In the genomic region with DNA sequence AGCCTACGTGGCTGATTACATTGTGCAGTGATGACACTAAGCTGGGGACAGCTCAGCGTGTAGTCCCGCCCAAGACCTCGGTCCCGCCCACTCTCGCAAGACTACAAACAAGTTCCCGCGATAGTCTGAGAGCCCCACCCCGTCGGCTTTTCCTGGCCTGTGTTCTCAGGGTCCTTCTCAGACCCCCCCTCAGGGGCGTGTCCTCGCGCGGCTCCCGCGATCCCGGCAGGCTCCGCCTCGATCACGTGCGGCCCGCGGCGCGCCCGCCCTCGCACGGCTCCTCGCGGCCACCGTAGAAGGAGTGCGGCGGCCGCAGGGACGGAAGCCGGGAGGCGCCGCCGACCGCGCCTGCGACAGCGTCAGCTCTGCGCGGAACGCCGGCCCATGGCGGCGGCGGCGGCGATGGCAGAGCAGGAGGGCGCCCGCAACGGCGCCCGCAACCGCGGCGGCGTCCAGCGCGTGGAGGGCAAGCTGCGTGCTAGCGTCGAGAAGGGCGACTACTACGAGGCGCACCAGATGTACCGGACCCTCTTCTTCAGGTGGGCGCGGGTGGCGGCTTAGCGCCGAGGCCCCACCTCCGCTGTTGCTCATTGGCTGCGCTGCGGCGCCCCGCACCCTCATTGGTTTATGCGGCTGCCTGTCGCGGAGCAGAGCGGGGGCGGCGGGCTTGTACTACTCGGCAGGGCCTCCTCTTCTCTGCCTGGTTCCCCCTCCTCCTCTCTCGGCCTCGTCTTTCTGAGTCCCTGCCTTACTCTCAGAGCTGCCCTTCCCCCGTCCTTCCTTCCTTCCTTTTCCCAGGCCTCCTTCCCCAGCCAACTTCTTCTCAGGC, we compare ENCODE assay signal across 7 mouse cellular contexts. TPM values are rescaled to one million over a fixed set of nuclear protein-coding genes. Genes with fewer than 3 reads are reported as not detected.
A peak's percentile ranks its signal among the peaks of the same experiment; 100 is the strongest.
DNase-seq lines count a peak whose midpoint lies in the region; ATAC-seq lines count a peak whose summit lies in the region.

A gene (plus strand): TSS at position 244 of the 829 bp plus-strand sequence.

- peak within 1 kb of the TSS; percentile 95 for H3K4me3 ChIP-seq in intestine, embryonic 15.5 days (replicated peaks)
- peak within 1 kb of the TSS; percentile 76 for H3K4me3 ChIP-seq in midbrain, embryonic 10.5 days

- peak within 1 kb of the TSS; percentile 86 for H3K4me2 ChIP-seq in intestine, embryonic 15.5 days (replicated peaks)

- no peaks in the 10 kb centered on the region for H3K9me3 ChIP-seq in intestine, embryonic 15.5 days
- H3K9me3 ChIP-seq in midbrain, embryonic 10.5 days (replicated peaks): no peaks in the 10 kb centered on the region

- DNase-seq in adrenal gland, adult 2 months: peak; percentile 99
- DNase-seq in embryo, embryonic 11.5 days (ENCODE audit: low read depth, low spot score): peak; percentile 98
- DNase-seq in gastrocnemius, postnatal 36 days: peak; percentile 96 to 99
- DNase-seq in left cerebral cortex, postnatal 25 days (ENCODE audit: low spot score in 2 of 2): peak; percentile 99
- DNase-seq in midbrain, embryonic 10.5 days (ENCODE audit: low spot score): peak; percentile 99
- DNase-seq in right cerebral cortex, postnatal 4 days: peak; percentile 96

- intact Hi-C loops in gastrocnemius, postnatal 36 days (cut with DNase I): no loop called here
- intact Hi-C loops in left cerebral cortex, postnatal 25 days (cut with DNase I): loop anchor here (1.0 to 2.0 kb wide), 2 partner anchors 52 to 73 kb away; a partner anchor contains a TSS

- H3K4me1 ChIP-seq in intestine, embryonic 15.5 days (replicated peaks): peaks cover 13% of the 10 kb centered on the region
- peaks cover 40% of the 10 kb centered on the region for H3K4me1 ChIP-seq in midbrain, embryonic 10.5 days

- under 1% methylated on average over 79 of the region's 90 CpGs for WGBS in intestine, embryonic 15.5 days
- WGBS in midbrain, embryonic 10.5 days: under 1% methylated on average over 90 of the region's 90 CpGs

- peak within 1 kb of the TSS; percentile 89 for H3K9ac ChIP-seq in intestine, embryonic 15.5 days

- H3K27me3 ChIP-seq in intestine, embryonic 15.5 days (replicated peaks): no peaks in the 10 kb centered on the region
- H3K27me3 ChIP-seq in midbrain, embryonic 10.5 days (ENCODE audit: low read depth, poor library complexity, severe bottlenecking): no peaks in the 10 kb centered on the region

- peaks cover 9% of the 10 kb centered on the region; the same call in 1 of the 2 replicates for H3K36me3 ChIP-seq in intestine, embryonic 15.5 days
- peaks cover 55% of the 10 kb centered on the region for H3K36me3 ChIP-seq in midbrain, embryonic 10.5 days

- H3K27ac ChIP-seq in intestine, embryonic 15.5 days: peak within 1 kb of the TSS; percentile 92
- H3K27ac ChIP-seq in midbrain, embryonic 10.5 days (replicated peaks): peak within 1 kb of the TSS; percentile 95

- peak; percentile 97 for ATAC-seq in intestine, embryonic 15.5 days

RNA-seq across cellular contexts. Expression of the gene that starts here (rescaled TPM):
- 10 to 100 TPM; 68.8 to 91.5 TPM for total RNA-seq in adrenal gland, adult 2 months (2021)
- 219 and 241 TPM in 2 replicates for polyA plus RNA-seq in adrenal gland, adult 2 months (2012; rRNA removed)
- total RNA-seq in gastrocnemius, postnatal 36 days (2021): 10 to 100 TPM; 28.3 to 29.4 TPM
- 147 and 148 TPM in 2 replicates for polyA plus RNA-seq in intestine, embryonic 15.5 days (2015; fragmentation: Nextera tagmentation; extraction: Ambion mirVana)
- 10 to 100 TPM; 45.1 to 50.7 TPM for total RNA-seq in left cerebral cortex, postnatal 25 days (2021)
- 168 and 187 TPM in 2 replicates for polyA plus RNA-seq in midbrain, embryonic 10.5 days (2016; fragmentation: Nextera tagmentation; extraction: Ambion mirVana)

Comparison
In these comparisons a context has a peak if more than half of its experiments do, and no peak if none do; other contexts are left out.
1. Peak in every context shown above with its lines: DNase-seq, ATAC-seq, H3K4me3 ChIP-seq and H3K27ac ChIP-seq.